Mouse (Mus musculus) stomach, embryonic 16.5 days (tissue): ENCODE data around the gene Chmp2b. TPM values are rescaled to one million over a fixed set of nuclear protein-coding genes. Genes with fewer than 3 reads are reported as not detected.

Experiments used
- ATAC-seq: fragments of 200-750 bp; cut with Nextera tagmentation; 2 replicates; pipeline ENCODE4 v1.8.0; 2017; ENCODE audit warnings: moderate number of reproducible peaks, moderate TSS enrichment; ENCODE audit not compliant: insufficient read depth, low FRiP score
- H3K27ac ChIP-seq: fragments of 300-500 bp; sonication (generic); 2 replicates; pipeline ENCODE4 v1.5.1; 2014; ENCODE audit warnings: low read length
- H3K27me3 ChIP-seq: fragments of 300-500 bp; sonication (generic); 2 replicates; pipeline ENCODE4 v1.6.1; 2014; ENCODE audit warnings: low read length, control low read depth, mixed read lengths; ENCODE audit not compliant: control insufficient read depth, insufficient read depth
- H3K36me3 ChIP-seq: fragments of 300-500 bp; sonication (generic); 2 replicates; pipeline ENCODE4 v1.6.1; 2014; ENCODE audit warnings: low read length; ENCODE audit not compliant: control insufficient read depth, insufficient read depth
- H3K4me1 ChIP-seq: fragments of 300-500 bp; sonication (generic); 2 replicates; pipeline ENCODE4 v1.6.1; 2014; ENCODE audit warnings: low read length, control low read depth, mixed read lengths; ENCODE audit not compliant: control insufficient read depth, insufficient read depth
- H3K4me2 ChIP-seq: fragments of 300-500 bp; sonication (generic); 2 replicates; pipeline ENCODE4 v1.6.1; 2014; ENCODE audit warnings: low read depth, low read length, mixed read lengths
- H3K4me3 ChIP-seq: fragments of 300-500 bp; sonication (generic); replicated peaks from 2 replicates; pipeline ENCODE4 v1.5.1; 2014; ENCODE audit warnings: mild to moderate bottlenecking, low read length
- H3K9ac ChIP-seq: fragments of 300-500 bp; sonication (generic); 2 replicates; pipeline ENCODE4 v1.6.1; 2014; ENCODE audit warnings: low read length
- H3K9me3 ChIP-seq: fragments of 300-500 bp; sonication (generic); replicated peaks from 2 replicates; pipeline ENCODE4 v1.6.1; 2016; ENCODE audit warnings: low read length, control low read depth; ENCODE audit not compliant: control insufficient read depth
- WGBS: fragments of 180-500 bp; shearing (Covaris S2); extraction: QIAGEN DNeasy Blood & Tissue Kit; methylation state at CpG from one replicate; pipeline ENCODE4 v1.1.7; 2014; 5-methylcytosine and 5-hydroxymethylcytosine counted together
- polyA plus RNA-seq: library from polyadenylated mRNA; unstranded; fragments of >200 nt; fragmentation: Nextera tagmentation; extraction: Ambion mirVana; gene quantifications from 2 replicates; pipeline ENCODE4 v1.2.1, GENCODE M21; 2015

Gene Chmp2b
- polyA plus RNA-seq, 1 experiment from 2014 or later: 107 TPM

DNA sequence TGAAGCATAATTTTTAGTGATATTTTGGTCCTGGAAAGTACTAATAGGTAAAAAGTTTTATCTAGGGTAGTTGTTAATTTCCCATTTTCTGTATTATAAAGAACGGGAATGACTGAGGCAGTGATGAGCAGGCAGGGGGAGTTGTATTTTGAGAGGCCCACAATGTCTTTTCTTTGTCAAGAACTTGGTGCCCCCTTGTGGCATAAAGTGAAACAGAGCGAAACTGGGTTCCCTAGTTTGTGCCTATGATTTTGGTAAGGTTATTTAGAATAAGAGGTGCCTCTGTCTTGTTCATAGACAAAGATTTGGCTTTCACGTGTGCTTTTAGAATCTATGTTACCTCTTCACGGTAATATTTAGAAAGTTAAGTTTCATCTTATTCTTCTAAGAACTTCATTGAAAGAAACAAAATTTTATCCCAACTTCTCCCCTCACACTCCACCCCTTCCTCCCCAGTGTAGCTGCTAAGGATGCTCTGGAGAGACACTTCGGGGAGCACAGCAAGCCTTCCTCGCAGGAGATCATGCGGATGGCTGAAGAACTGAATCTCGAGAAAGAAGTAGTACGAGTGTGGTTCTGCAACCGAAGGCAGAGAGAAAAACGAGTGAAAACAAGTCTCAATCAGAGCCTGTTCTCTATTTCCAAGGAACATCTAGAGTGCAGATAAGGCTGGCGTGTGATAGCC is 29.1 kb downstream of the Chmp2b start:
- H3K27ac ChIP-seq: no peak overlapping the region
- no peaks in the 10 kb centered on the region for H3K27me3 ChIP-seq
- H3K4me1 ChIP-seq: no peaks in the 10 kb centered on the region
- no peaks in the 10 kb centered on the region for H3K9me3 ChIP-seq
- no peak overlapping the region for H3K4me2 ChIP-seq
- H3K4me3 ChIP-seq: no peak overlapping the region
- ATAC-seq: no peak
- no peaks in the 10 kb centered on the region for H3K36me3 ChIP-seq
- H3K9ac ChIP-seq: no peak overlapping the region
- 28% methylated on average over 12 of the region's 12 CpGs for WGBS

- 44% methylated on average over 8 of the region's 8 CpGs for WGBS
- no peaks in the 10 kb centered on the region for H3K4me1 ChIP-seq
Measured at GRCm38 (mm10) chr16:65531663-65532062, 30.9 kb downstream of the Chmp2b start.

DNA sequence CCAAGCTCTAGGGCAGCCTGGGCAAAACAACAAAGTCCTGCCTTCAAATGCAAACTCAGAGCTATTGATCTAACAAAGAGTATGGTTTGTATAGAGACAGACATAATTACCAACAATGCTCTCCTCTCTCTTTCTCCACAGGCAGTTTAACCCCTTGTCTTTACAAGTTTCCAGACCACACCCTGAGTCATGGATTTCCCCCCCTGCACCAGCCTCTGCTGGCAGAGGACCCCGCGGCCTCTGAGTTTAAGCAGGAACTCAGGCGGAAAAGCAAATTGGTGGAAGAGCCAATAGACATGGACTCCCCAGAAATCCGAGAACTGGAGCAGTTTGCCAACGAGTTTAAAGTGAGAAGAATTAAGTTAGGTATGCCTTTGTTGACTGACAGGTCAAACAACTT is 32.9 kb downstream of the Chmp2b start:
- no peak for ATAC-seq
- H3K4me3 ChIP-seq: no peak overlapping the region
- WGBS: 21% methylated on average over 5 of the region's 5 CpGs
- no peaks in the 10 kb centered on the region for H3K27me3 ChIP-seq
- no peaks in the 10 kb centered on the region for H3K9me3 ChIP-seq
- no peak overlapping the region for H3K27ac ChIP-seq
- no peak overlapping the region for H3K4me2 ChIP-seq
- no peaks in the 10 kb centered on the region for H3K4me1 ChIP-seq
- H3K9ac ChIP-seq: no peak overlapping the region
- H3K36me3 ChIP-seq: no peaks in the 10 kb centered on the region

More at GRCm38 (mm10) chr16:65531663-65532062, 30.9 kb downstream of the Chmp2b start:
- no peak overlapping the region for H3K27ac ChIP-seq
- H3K36me3 ChIP-seq: no peaks in the 10 kb centered on the region
- H3K9ac ChIP-seq: no peak overlapping the region
- no peak overlapping the region for H3K4me2 ChIP-seq
- no peaks in the 10 kb centered on the region for H3K9me3 ChIP-seq
- H3K4me3 ChIP-seq: no peak overlapping the region
- no peak for ATAC-seq
- H3K27me3 ChIP-seq: no peaks in the 10 kb centered on the region

DNA sequence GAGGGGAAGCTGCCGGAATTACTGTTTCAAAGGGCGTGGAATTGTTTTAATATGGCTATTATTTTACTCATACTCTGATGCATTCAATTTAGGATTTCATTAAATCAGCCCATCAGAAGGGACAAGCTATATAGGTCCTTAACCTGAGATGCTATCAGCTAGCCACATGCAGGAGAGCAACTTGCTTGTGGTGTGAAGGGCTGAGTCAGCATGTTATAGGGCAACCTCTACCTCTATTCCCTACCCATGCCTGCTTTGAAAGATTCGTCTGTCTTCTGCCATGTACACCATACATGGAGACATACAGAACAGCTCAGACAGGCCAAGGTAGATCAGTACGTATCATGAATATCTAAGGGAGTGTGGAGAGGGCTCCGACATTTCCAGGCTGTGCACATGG is 35.8 kb downstream of the Chmp2b start:
- no peak for ATAC-seq
- H3K27me3 ChIP-seq: no peaks in the 10 kb centered on the region
- H3K9ac ChIP-seq: no peak overlapping the region
- H3K4me2 ChIP-seq: no peak overlapping the region
- no peaks in the 10 kb centered on the region for H3K9me3 ChIP-seq
- WGBS: 87% methylated on average over 5 of the region's 5 CpGs
- H3K27ac ChIP-seq: no peak overlapping the region
- H3K36me3 ChIP-seq: no peaks in the 10 kb centered on the region
- no peaks in the 10 kb centered on the region for H3K4me1 ChIP-seq
- no peak overlapping the region for H3K4me3 ChIP-seq

DNA sequence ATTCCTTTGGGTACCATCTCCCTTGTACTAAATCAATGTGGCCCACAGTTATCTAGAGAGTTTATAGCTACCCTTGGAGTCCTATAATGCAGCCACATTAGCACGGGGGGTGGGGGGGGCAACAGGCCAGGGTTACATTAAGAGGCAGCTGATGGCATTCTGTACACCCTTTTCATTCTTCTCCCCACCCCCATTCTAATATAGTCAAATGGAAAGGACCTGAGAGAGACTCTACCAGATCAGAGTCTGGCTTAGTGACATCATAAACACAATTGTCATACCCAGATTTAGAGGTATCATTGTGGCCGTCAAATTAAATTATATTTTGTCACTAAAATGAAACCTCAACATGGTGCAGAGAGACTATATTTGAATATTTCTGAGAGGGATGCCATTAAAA is 36.5 kb downstream of the Chmp2b start:
- H3K27ac ChIP-seq: no peak overlapping the region
- H3K4me1 ChIP-seq: no peaks in the 10 kb centered on the region
- no peaks in the 10 kb centered on the region for H3K36me3 ChIP-seq
- no peak overlapping the region for H3K9ac ChIP-seq
- ATAC-seq: no peak
- no peaks in the 10 kb centered on the region for H3K27me3 ChIP-seq
- H3K9me3 ChIP-seq: no peaks in the 10 kb centered on the region
- WGBS: 88% methylated on average over 2 of the region's 2 CpGs
- H3K4me3 ChIP-seq: no peak overlapping the region
- no peak overlapping the region for H3K4me2 ChIP-seq

- Histone ChIP-seq H3K4me3 (no peak within 1 kb of the TSS), H3K36me3 (no peaks in the 10 kb centered on the region), H3K4me1 (no peaks in the 10 kb centered on the region), H3K9me3 (no peaks in the 10 kb centered on the region), H3K9ac (no peak within 1 kb of the TSS), H3K4me2 (no peak within 1 kb of the TSS), H3K27me3 (no peaks in the 10 kb centered on the region), H3K27ac (no peak within 1 kb of the TSS)
- no peak for ATAC-seq
- 68% methylated on average over 6 of the region's 6 CpGs for WGBS
Measured at GRCm38 (mm10) chr16:65520211-65520610, 42.3 kb downstream of the Chmp2b start, which contains the start of gene Pou1f1. Gene Pou1f1, plus strand, starts transcription at chr16:65520511.

DNA sequence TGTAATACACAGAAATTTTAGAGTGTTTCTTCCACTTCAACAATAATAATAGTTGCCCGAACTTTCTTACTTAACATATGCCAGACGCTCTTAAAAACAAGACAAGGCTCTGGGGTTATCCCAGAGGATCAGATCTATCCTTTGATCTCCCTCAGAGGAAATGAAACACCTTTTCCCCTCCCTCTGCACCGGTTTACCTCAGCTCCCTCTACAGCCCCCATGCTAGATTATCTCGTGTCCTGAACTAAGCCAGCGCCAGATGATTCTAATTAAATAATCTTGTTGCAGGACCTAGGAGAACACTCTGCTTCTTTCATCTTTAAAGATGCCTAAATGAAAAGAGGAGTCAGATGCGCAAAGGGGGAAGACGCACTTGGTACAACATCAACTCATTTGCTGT is 48.3 kb downstream of the Chmp2b start:
- H3K27ac ChIP-seq: no peak overlapping the region

GRCm38 (mm10) chr16:65497049-65497448 is 65.5 kb downstream of the Chmp2b start:
- 30% methylated on average over 2 of the region's 2 CpGs for WGBS
- Histone ChIP-seq H3K27ac (no peak overlapping the region), H3K9me3 (no peaks in the 10 kb centered on the region), H3K4me3 (no peak overlapping the region), H3K9ac (no peak overlapping the region), H3K4me1 (no peaks in the 10 kb centered on the region), H3K4me2 (no peak overlapping the region), H3K27me3 (no peaks in the 10 kb centered on the region), H3K36me3 (no peaks in the 10 kb centered on the region)
- ATAC-seq: no peak

More for the DNA sequence above, 48.3 kb downstream of the Chmp2b start:
- WGBS: 70% methylated on average over 7 of the region's 7 CpGs
- Histone ChIP-seq H3K9ac (no peak overlapping the region), H3K27me3 (no peaks in the 10 kb centered on the region), H3K36me3 (no peaks in the 10 kb centered on the region), H3K4me1 (no peaks in the 10 kb centered on the region), H3K9me3 (no peaks in the 10 kb centered on the region), H3K4me3 (no peak overlapping the region), H3K4me2 (no peak overlapping the region)
- no peak for ATAC-seq

DNA sequence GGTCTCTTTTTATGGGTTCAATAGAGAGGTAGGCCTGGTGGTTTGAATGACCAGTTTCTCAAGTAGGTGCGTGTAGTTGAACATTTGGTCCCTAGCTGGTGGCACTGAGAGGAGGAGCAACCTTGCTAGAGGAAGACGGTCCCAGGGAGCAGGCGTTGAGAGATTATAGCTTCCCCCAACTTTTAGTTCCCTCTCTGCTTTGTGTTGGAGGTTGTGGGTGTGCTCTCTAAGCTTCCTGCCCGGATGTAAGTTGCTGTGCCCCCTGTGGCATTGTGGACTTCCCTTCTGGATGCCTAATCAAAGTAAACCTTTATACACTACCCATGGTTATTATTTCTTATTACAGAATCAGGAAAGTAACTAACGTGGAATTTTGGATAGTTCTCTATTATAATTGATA is 66.5 kb downstream of the Chmp2b start:
- no peaks in the 10 kb centered on the region for H3K36me3 ChIP-seq
- H3K9ac ChIP-seq: no peak overlapping the region
- no peak for ATAC-seq
- H3K4me2 ChIP-seq: no peak overlapping the region
- no peaks in the 10 kb centered on the region for H3K4me1 ChIP-seq
- 70% methylated on average over 5 of the region's 5 CpGs for WGBS
- H3K4me3 ChIP-seq: no peak overlapping the region
- no peak overlapping the region for H3K27ac ChIP-seq
- H3K27me3 ChIP-seq: no peaks in the 10 kb centered on the region
- H3K9me3 ChIP-seq: no peaks in the 10 kb centered on the region
